Mouse (Mus musculus): ENCODE measurements around the gene Cntd1. TPM values are rescaled to one million over a fixed set of nuclear protein-coding genes. Genes with fewer than 3 reads are reported as not detected.

Gene Cntd1
- polyA plus RNA-seq, 1 experiment = 0.20 TPM

- no peaks in the 10 kb centered on the region for H3K36me3 ChIP-seq (ENCODE audit: control insufficient read depth, insufficient read depth, low read length)
- TF ChIP-seq POLR2A (IDR thresholded peaks at IDR 0.05; ENCODE audit: low read depth, low read length) (no peak), CTCF (IDR thresholded peaks at IDR 0.05; ENCODE audit: extremely low read depth, insufficient read length, insufficient replicate concordance, low read depth, low read length) (no peak)
- peaks cover 2% of the 10 kb centered on the region; the same call in 1 of the 2 replicates for H3K4me1 ChIP-seq (ENCODE audit: control insufficient read depth, insufficient read depth, insufficient read length, low read length)
- WGBS = 72% methylated on average over 6 of the region's 6 CpGs
- H3K4me3 ChIP-seq (ENCODE audit: low read depth, low read length) = peak overlapping the region; percentile 14; the same call in 1 of the 2 replicates
- H3K27me3 ChIP-seq (ENCODE audit: control insufficient read depth, insufficient read depth, low read length) = no peaks in the 10 kb centered on the region
- H3K27ac ChIP-seq (ENCODE audit: insufficient read depth, low read depth, low read length) = no peak overlapping the region
These were observed 55.7 kb downstream of the Cntd1 start for GRCm38 (mm10) chr11:101334516-101334915.

DNA sequence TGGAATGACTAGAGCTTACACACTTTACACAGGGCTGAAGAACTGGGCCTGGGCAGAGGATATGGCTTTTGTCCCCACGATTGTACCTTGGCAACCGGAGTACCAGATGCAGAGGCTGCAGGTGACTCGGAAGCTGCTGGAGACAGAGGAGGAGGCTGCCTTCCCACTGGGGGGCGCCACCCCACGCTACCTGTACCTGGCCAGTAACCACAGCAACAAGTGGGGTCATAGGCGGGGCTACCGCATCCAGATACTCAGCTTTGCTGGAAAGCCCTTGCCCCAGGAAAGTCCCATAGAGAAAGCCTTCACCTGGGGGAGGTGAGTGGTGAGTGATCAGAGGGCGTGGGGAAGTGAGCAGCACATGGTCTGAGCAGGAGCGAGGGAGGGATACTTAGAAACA, 56.9 kb downstream of the Cntd1 start:
- 62% methylated on average over 9 of the region's 9 CpGs for WGBS
- Histone ChIP-seq H3K27ac (ENCODE audit: insufficient read depth, low read depth, low read length) (no peak overlapping the region), H3K4me3 (ENCODE audit: low read depth, low read length) (no peak overlapping the region), H3K4me1 (ENCODE audit: control insufficient read depth, insufficient read depth, insufficient read length, low read length) (peaks cover 2% of the 10 kb centered on the region; the same call in 1 of the 2 replicates), H3K36me3 (ENCODE audit: control insufficient read depth, insufficient read depth, low read length) (no peaks in the 10 kb centered on the region), H3K27me3 (ENCODE audit: control insufficient read depth, insufficient read depth, low read length) (no peaks in the 10 kb centered on the region)
- TF ChIP-seq CTCF (IDR thresholded peaks at IDR 0.05; ENCODE audit: extremely low read depth, insufficient read length, insufficient replicate concordance, low read depth, low read length) (peak; percentile 17; the same call in 1 of the 2 replicates), POLR2A (IDR thresholded peaks at IDR 0.05; ENCODE audit: low read depth, low read length) (no peak)

- TF ChIP-seq POLR2A (IDR thresholded peaks at IDR 0.05; ENCODE audit: low read depth, low read length) (no peak), CTCF (IDR thresholded peaks at IDR 0.05; ENCODE audit: extremely low read depth, insufficient read length, insufficient replicate concordance, low read depth, low read length) (no peak)
- no peaks in the 10 kb centered on the region for H3K36me3 ChIP-seq (ENCODE audit: control insufficient read depth, insufficient read depth, low read length)
- H3K4me1 ChIP-seq (ENCODE audit: control insufficient read depth, insufficient read depth, insufficient read length, low read length) = peaks cover 2% of the 10 kb centered on the region; the same call in 1 of the 2 replicates
- H3K27ac ChIP-seq (ENCODE audit: insufficient read depth, low read depth, low read length) = no peak overlapping the region
- H3K4me3 ChIP-seq (ENCODE audit: low read depth, low read length) = no peak overlapping the region
- 5% methylated on average over 9 of the region's 9 CpGs for WGBS
- H3K27me3 ChIP-seq (ENCODE audit: control insufficient read depth, insufficient read depth, low read length) = no peaks in the 10 kb centered on the region
These were observed 59.4 kb downstream of the Cntd1 start for GRCm38 (mm10) chr11:101338123-101338760.

Other genes starting within 250 kb of the Cntd1 start
- 11.8 and 19.1 TPM in 2 replicates for gene Naglu, start 209.0 kb upstream of the Cntd1 start, polyA plus RNA-seq (2012; rRNA removed)
- gene Hsd17b1, start 200.6 kb upstream of the Cntd1 start, polyA plus RNA-seq (2012; rRNA removed) = 0.20 and 0.28 TPM in 2 replicates
- gene Coasy, start 196.4 kb upstream of the Cntd1 start, polyA plus RNA-seq (2012; rRNA removed) = 26.3 and 38.9 TPM in 2 replicates
- gene Mlx, start 191.7 kb upstream of the Cntd1 start, polyA plus RNA-seq (2012; rRNA removed) = 54.1 and 100 TPM in 2 replicates
- gene Psmc3ip, start 183.6 kb upstream of the Cntd1 start, polyA plus RNA-seq (2012; rRNA removed) = 0.22 and 0.46 TPM in 2 replicates
- gene Retreg3, start 159.1 kb upstream of the Cntd1 start, polyA plus RNA-seq (2012; rRNA removed) = 27.3 and 55.0 TPM in 2 replicates
- 13.2 and 16.2 TPM in 2 replicates for gene Tubg1, start 159.1 kb upstream of the Cntd1 start, polyA plus RNA-seq (2012; rRNA removed)
- gene Tubg2, start 123.1 kb upstream of the Cntd1 start, polyA plus RNA-seq (2012; rRNA removed) = 1.1 and 2.2 TPM in 2 replicates
- 2.7 and 2.8 TPM in 2 replicates for gene Cntnap1, start 108.5 kb upstream of the Cntd1 start, polyA plus RNA-seq (2012; rRNA removed)
- 33.0 and 84.5 TPM in 2 replicates for gene Plekhh3, start 107.7 kb upstream of the Cntd1 start, polyA plus RNA-seq (2012; rRNA removed)
- gene Ccr10, start 103.6 kb upstream of the Cntd1 start, polyA plus RNA-seq (2012; rRNA removed) = 18.4 and 25.7 TPM in 2 replicates
- gene Ezh1, start 52.5 kb upstream of the Cntd1 start, polyA plus RNA-seq (2012; rRNA removed) = 7.9 and 20.0 TPM in 2 replicates
- 15.1 and 25.8 TPM in 2 replicates for gene Ramp2, start 33.0 kb upstream of the Cntd1 start, polyA plus RNA-seq (2012; rRNA removed)
- gene Vps25, start 25.3 kb upstream of the Cntd1 start, polyA plus RNA-seq (2012; rRNA removed) = 28.9 and 64.8 TPM in 2 replicates
- 3.0 and 7.9 TPM in 2 replicates for gene Wnk4, start 18.4 kb upstream of the Cntd1 start, polyA plus RNA-seq (2012; rRNA removed)
- 174 and 479 TPM in 2 replicates for gene Coa3, start 102 bp downstream of the Cntd1 start, polyA plus RNA-seq (2012; rRNA removed)
- gene Becn1, start 23.3 kb downstream of the Cntd1 start, polyA plus RNA-seq (2012; rRNA removed) = 157 and 163 TPM in 2 replicates
- gene Psme3, start 37.2 kb downstream of the Cntd1 start, polyA plus RNA-seq (2012; rRNA removed) = 19.9 and 36.7 TPM in 2 replicates
- 2.7 and 5.9 TPM in 2 replicates for gene Aoc2, start 46.1 kb downstream of the Cntd1 start, polyA plus RNA-seq (2012; rRNA removed)
- gene Aoc3, start 51.6 kb downstream of the Cntd1 start, polyA plus RNA-seq (2012; rRNA removed) = 6.6 and 8.9 TPM in 2 replicates
- gene G6pc, start 88.5 kb downstream of the Cntd1 start, polyA plus RNA-seq (2012; rRNA removed) = 8.8 and 9.7 TPM in 2 replicates
- gene Aarsd1, start 138.6 kb downstream of the Cntd1 start, polyA plus RNA-seq (2012; rRNA removed) = 8.5 and 10.8 TPM in 2 replicates
- gene Gm27029, start 145.8 kb downstream of the Cntd1 start, polyA plus RNA-seq (2012; rRNA removed) = 0.11 TPM in 1 of 2 replicates, not detected in the other
- 15.4 and 23.7 TPM in 2 replicates for gene Rundc1, start 146.1 kb downstream of the Cntd1 start, polyA plus RNA-seq (2012; rRNA removed)
- gene Ptges3l, start 146.3 kb downstream of the Cntd1 start, polyA plus RNA-seq (2012; rRNA removed) = 0.51 and 0.89 TPM in 2 replicates
- gene Rpl27, start 163.3 kb downstream of the Cntd1 start, polyA plus RNA-seq (2012; rRNA removed) = 178 and 244 TPM in 2 replicates
- 44.3 and 123 TPM in 2 replicates for gene Ifi35, start 169.4 kb downstream of the Cntd1 start, polyA plus RNA-seq (2012; rRNA removed)
- gene Rnd2, start 186.0 kb downstream of the Cntd1 start, polyA plus RNA-seq (2012; rRNA removed) = 18.5 and 28.1 TPM in 2 replicates
- gene Vat1, start 187.2 kb downstream of the Cntd1 start, polyA plus RNA-seq (2012; rRNA removed) = 92.5 and 272 TPM in 2 replicates